Mouse (Mus musculus) heart, embryonic 12.5 days (tissue): ENCODE results near the gene Runx1. TPM values are rescaled to one million over a fixed set of nuclear protein-coding genes. Genes with fewer than 3 reads are reported as not detected.

Experiments
- ATAC-seq: fragments of 200-750 bp; cut with Nextera tagmentation; 2 replicates; pipeline ENCODE4 v1.8.0; 2017; ENCODE audit warnings: moderate TSS enrichment, moderate library complexity; ENCODE audit not compliant: insufficient number of reproducible peaks, low FRiP score
- H3K27ac ChIP-seq: fragments of 300-500 bp; sonication (generic); 2 replicates; pipeline ENCODE4 v1.5.1; 2016; ENCODE audit warnings: mild to moderate bottlenecking, moderate library complexity; ENCODE audit not compliant: poor library complexity, severe bottlenecking
- H3K27me3 ChIP-seq: fragments of 300-500 bp; sonication (generic); replicated peaks from 2 replicates; pipeline ENCODE4 v1.6.1; 2016; ENCODE audit warnings: mild to moderate bottlenecking, moderate library complexity
- H3K36me3 ChIP-seq: fragments of 300-500 bp; sonication (generic); 2 replicates; pipeline ENCODE4 v1.6.1; 2016; ENCODE audit warnings: mild to moderate bottlenecking, moderate library complexity
- H3K4me1 ChIP-seq: fragments of 300-500 bp; sonication (generic); replicated peaks from 2 replicates; pipeline ENCODE4 v1.6.1; 2016; ENCODE audit warnings: mild to moderate bottlenecking
- H3K4me2 ChIP-seq: fragments of 300-500 bp; sonication (generic); 2 replicates; pipeline ENCODE4 v1.6.1; 2016; ENCODE audit warnings: mild to moderate bottlenecking, moderate library complexity
- H3K4me3 ChIP-seq: fragments of 300-500 bp; sonication (generic); 2 replicates; pipeline ENCODE4 v1.5.1; 2016; ENCODE audit warnings: mild to moderate bottlenecking
- H3K9ac ChIP-seq: fragments of 300-500 bp; sonication (generic); 2 replicates; pipeline ENCODE4 v1.6.1; 2016; ENCODE audit warnings: mild to moderate bottlenecking, moderate library complexity
- H3K9me3 ChIP-seq: fragments of 300-500 bp; sonication (generic); replicated peaks from 2 replicates; pipeline ENCODE4 v1.6.1; 2016; ENCODE audit warnings: mild to moderate bottlenecking, moderate library complexity
- WGBS: fragments of 180-500 bp; shearing (Covaris S2); methylation state at CpG from one replicate; pipeline ENCODE4 v1.1.7; 2016; 5-methylcytosine and 5-hydroxymethylcytosine counted together
- polyA plus RNA-seq: library from polyadenylated mRNA; unstranded; fragments of >200 nt; fragmentation: Nextera tagmentation; extraction: Ambion mirVana; gene quantifications from 2 replicates; pipeline ENCODE4 v1.2.1, GENCODE M21; 2016

Runx1 gene
- polyA plus RNA-seq, 1 experiment from 2014 or later: 1.5 TPM

- H3K27me3 ChIP-seq: peaks cover 65% of the 10 kb centered on the region
Measured at GRCm38 (mm10) chr16:92856779-92857178, 30.8 kb upstream of the Runx1 start.

GRCm38 (mm10) chr16:92852276-92852675 lies 26.3 kb upstream of the Runx1 start:
- no peak overlapping the region for H3K9ac ChIP-seq
- H3K9me3 ChIP-seq: no peaks in the 10 kb centered on the region
- H3K4me1 ChIP-seq: no peaks in the 10 kb centered on the region
- peaks cover 38% of the 10 kb centered on the region for H3K27me3 ChIP-seq
- no peak for ATAC-seq
- 82% methylated on average over 6 of the region's 6 CpGs for WGBS
- no peak overlapping the region for H3K4me2 ChIP-seq
- no peak overlapping the region for H3K27ac ChIP-seq
- no peaks in the 10 kb centered on the region for H3K36me3 ChIP-seq
- H3K4me3 ChIP-seq: no peak overlapping the region

More at GRCm38 (mm10) chr16:92856779-92857178, 30.8 kb upstream of the Runx1 start:
- Histone ChIP-seq H3K36me3 (no peaks in the 10 kb centered on the region), H3K27ac (no peak overlapping the region), H3K4me2 (no peak overlapping the region), H3K4me1 (no peaks in the 10 kb centered on the region), H3K4me3 (no peak overlapping the region), H3K9ac (no peak overlapping the region), H3K9me3 (no peaks in the 10 kb centered on the region)
- ATAC-seq: no peak
- 52% methylated on average over 3 of the region's 3 CpGs for WGBS

GRCm38 (mm10) chr16:92850416-92850815 lies 24.5 kb upstream of the Runx1 start:
- Histone ChIP-seq H3K27me3 (peaks cover 35% of the 10 kb centered on the region), H3K4me2 (no peak overlapping the region), H3K27ac (no peak overlapping the region), H3K4me1 (peaks cover 4% of the 10 kb centered on the region; the same call in 1 of the 2 replicates), H3K9ac (no peak overlapping the region), H3K9me3 (no peaks in the 10 kb centered on the region), H3K4me3 (no peak overlapping the region), H3K36me3 (no peaks in the 10 kb centered on the region)
- no peak for ATAC-seq
- WGBS: 34% methylated on average over 3 of the region's 3 CpGs

- Histone ChIP-seq H3K36me3 (no peaks in the 10 kb centered on the region), H3K9me3 (no peaks in the 10 kb centered on the region), H3K27me3 (peaks cover 31% of the 10 kb centered on the region), H3K27ac (no peak overlapping the region), H3K4me3 (no peak overlapping the region), H3K4me2 (no peak overlapping the region), H3K9ac (no peak overlapping the region), H3K4me1 (peaks cover 4% of the 10 kb centered on the region; the same call in 1 of the 2 replicates)
- 75% methylated on average over 3 of the region's 3 CpGs for WGBS
- ATAC-seq: no peak
Measured at GRCm38 (mm10) chr16:92847762-92848300, 21.9 kb upstream of the Runx1 start.

GRCm38 (mm10) chr16:92845244-92846225 lies 19.6 kb upstream of the Runx1 start:
- 0 out of 2 replicates have a peak overlapping the region, but pooled peaks have one; percentile 22 for H3K9ac ChIP-seq
- H3K27me3 ChIP-seq: peaks cover 31% of the 10 kb centered on the region
- no peak; the same call in 1 of the 2 replicates for ATAC-seq
- no peaks in the 10 kb centered on the region; the same call in 1 of the 2 replicates for H3K9me3 ChIP-seq
- no peak overlapping the region for H3K4me3 ChIP-seq
- WGBS: 52% methylated on average over 26 of the region's 26 CpGs
- H3K4me2 ChIP-seq: peak overlapping the region; percentile 48
- peaks cover 4% of the 10 kb centered on the region; the same call in 1 of the 2 replicates for H3K4me1 ChIP-seq
- no peak overlapping the region for H3K27ac ChIP-seq
- H3K36me3 ChIP-seq: no peaks in the 10 kb centered on the region

- peaks cover 2% of the 10 kb centered on the region; the same call in 1 of the 2 replicates for H3K9me3 ChIP-seq
- no peak overlapping the region for H3K4me3 ChIP-seq
- H3K27ac ChIP-seq: no peak overlapping the region
- H3K4me2 ChIP-seq: no peak overlapping the region
- no peaks in the 10 kb centered on the region for H3K4me1 ChIP-seq
- H3K9ac ChIP-seq: no peak overlapping the region
- peaks cover 47% of the 10 kb centered on the region for H3K27me3 ChIP-seq
- ATAC-seq: no peak
- H3K36me3 ChIP-seq: no peaks in the 10 kb centered on the region
Measured at GRCm38 (mm10) chr16:92838709-92839108, 12.8 kb upstream of the Runx1 start.

GRCm38 (mm10) chr16:92831341-92831740 lies 5.4 kb upstream of the Runx1 start:
- WGBS: 92% methylated on average over 2 of the region's 2 CpGs
- no peak for ATAC-seq
- H3K27me3 ChIP-seq: peaks cover 85% of the 10 kb centered on the region
- H3K4me2 ChIP-seq: no peak overlapping the region
- H3K27ac ChIP-seq: no peak overlapping the region
- H3K4me3 ChIP-seq: no peak overlapping the region
- no peaks in the 10 kb centered on the region for H3K36me3 ChIP-seq
- no peaks in the 10 kb centered on the region for H3K9me3 ChIP-seq
- peaks cover 7% of the 10 kb centered on the region for H3K4me1 ChIP-seq
- no peak overlapping the region for H3K9ac ChIP-seq

GRCm38 (mm10) chr16:92830479-92830878 lies 4.5 kb upstream of the Runx1 start:
- H3K4me2 ChIP-seq: peak overlapping the region; percentile 18
- ATAC-seq: no peak
- peaks cover 7% of the 10 kb centered on the region for H3K4me1 ChIP-seq
- no peak overlapping the region for H3K9ac ChIP-seq
- no peaks in the 10 kb centered on the region for H3K36me3 ChIP-seq
- H3K4me3 ChIP-seq: no peak overlapping the region
- no peak overlapping the region for H3K27ac ChIP-seq
- WGBS: 31% methylated on average over 14 of the region's 14 CpGs
- no peaks in the 10 kb centered on the region for H3K9me3 ChIP-seq
- H3K27me3 ChIP-seq: peaks cover 87% of the 10 kb centered on the region

GRCm38 (mm10) chr16:92828308-92828862 lies 2.4 kb upstream of the Runx1 start:
- H3K4me2 ChIP-seq: no peak overlapping the region
- no peak overlapping the region for H3K4me3 ChIP-seq
- H3K9ac ChIP-seq: no peak overlapping the region
- H3K27ac ChIP-seq: no peak overlapping the region
- H3K4me1 ChIP-seq: peaks cover 9% of the 10 kb centered on the region
- ATAC-seq: no peak
- peaks cover 91% of the 10 kb centered on the region for H3K27me3 ChIP-seq
- H3K36me3 ChIP-seq: no peaks in the 10 kb centered on the region
- no peaks in the 10 kb centered on the region for H3K9me3 ChIP-seq
- WGBS: 48% methylated on average over 8 of the region's 8 CpGs

- WGBS: 44% methylated on average over 7 of the region's 7 CpGs
Measured at GRCm38 (mm10) chr16:92827663-92828307, 1.8 kb upstream of the Runx1 start.

GRCm38 (mm10) chr16:92826683-92827082 lies 734 bp upstream of the Runx1 start:
- no peaks in the 10 kb centered on the region for H3K36me3 ChIP-seq
- no peak overlapping the region for H3K4me2 ChIP-seq
- H3K27ac ChIP-seq: no peak overlapping the region
- peaks cover 84% of the 10 kb centered on the region for H3K27me3 ChIP-seq
- no peak overlapping the region for H3K9ac ChIP-seq
- 86% methylated on average over 6 of the region's 6 CpGs for WGBS
- no peak for ATAC-seq
- H3K4me3 ChIP-seq: no peak overlapping the region
- H3K4me1 ChIP-seq: peaks cover 26% of the 10 kb centered on the region
- H3K9me3 ChIP-seq: no peaks in the 10 kb centered on the region

More at GRCm38 (mm10) chr16:92827663-92828307, 1.8 kb upstream of the Runx1 start:
- Histone ChIP-seq H3K36me3 (no peaks in the 10 kb centered on the region), H3K9me3 (no peaks in the 10 kb centered on the region), H3K9ac (no peak overlapping the region), H3K4me1 (peaks cover 15% of the 10 kb centered on the region), H3K4me2 (no peak overlapping the region), H3K4me3 (no peak overlapping the region), H3K27ac (no peak overlapping the region), H3K27me3 (peaks cover 91% of the 10 kb centered on the region)
- ATAC-seq: no peak
